Mouse (Mus musculus) bone marrow, adult 2 months (tissue): Measurements from ENCODE around the gene Gm28308.

Experiments used
- CTCF ChIP-seq: fragments of 200-500 bp; IDR thresholded peaks from 2 replicates; pipeline ENCODE4 v1.5.1; 2011; ENCODE audit warnings: low read length, control low read depth; ENCODE audit not compliant: control insufficient read depth, insufficient read depth
- POLR2A ChIP-seq: fragments of 200-500 bp; IDR thresholded peaks from 2 replicates; pipeline ENCODE4 v1.6.1; 2011; ENCODE audit warnings: low read depth, mild to moderate bottlenecking, control low read depth, low read length, borderline replicate concordance; ENCODE audit not compliant: control insufficient read depth

- TF ChIP-seq CTCF (no peak), POLR2A (no peak)
These were observed 59.9 kb downstream of the Gm28308 start for GRCm38 (mm10) chr6:52153270-52153669.
